Mouse (Mus musculus) thymus, adult 2 months (tissue): ENCODE results near the gene Tlr5. TPM values are rescaled to one million over a fixed set of nuclear protein-coding genes. Genes with fewer than 3 reads are reported as not detected.

Source experiments
- DNase-seq: peaks from one replicate; pipeline ENCODE4 v3.0.0; 2021
- H3K27ac ChIP-seq: fragments of 200-500 bp; 2 replicates; pipeline ENCODE4 v1.5.1; 2012; ENCODE audit warnings: low read length, control low read depth; ENCODE audit not compliant: control insufficient read depth, insufficient read depth
- H3K27me3 ChIP-seq: fragments of 200-500 bp; 2 replicates; pipeline ENCODE4 v1.6.1; 2012; ENCODE audit warnings: mild to moderate bottlenecking, low read length, moderate library complexity, mixed read lengths; ENCODE audit not compliant: control insufficient read depth, insufficient read depth
- H3K36me3 ChIP-seq: fragments of 200-500 bp; 2 replicates; pipeline ENCODE4 v1.6.1; 2012; ENCODE audit warnings: mild to moderate bottlenecking, low read length, moderate library complexity; ENCODE audit not compliant: control insufficient read depth, insufficient read depth
- H3K4me1 ChIP-seq: fragments of 200-500 bp; replicated peaks from 2 replicates; pipeline ENCODE4 v1.6.1; 2012; ENCODE audit warnings: low read length; ENCODE audit not compliant: control insufficient read depth, insufficient read depth
- H3K4me3 ChIP-seq: fragments of 200-500 bp; 2 replicates; pipeline ENCODE4 v1.5.1; 2012; ENCODE audit warnings: mild to moderate bottlenecking, low read length, control low read depth, moderate library complexity; ENCODE audit not compliant: control insufficient read depth, insufficient read depth
- CTCF ChIP-seq: fragments of 200-500 bp; IDR thresholded peaks from 2 replicates; pipeline ENCODE4 v1.5.1; 2012; ENCODE audit warnings: mild to moderate bottlenecking, control low read depth, low read length, moderate library complexity, borderline replicate concordance; ENCODE audit not compliant: control insufficient read depth, poor library complexity, insufficient read depth; ENCODE audit errors: extremely low read depth
- POLR2A ChIP-seq: fragments of 200-500 bp; IDR thresholded peaks from 2 replicates; pipeline ENCODE4 v1.6.1; 2012; ENCODE audit warnings: mild to moderate bottlenecking, low read length, control low read depth, moderate library complexity; ENCODE audit not compliant: control insufficient read depth, poor library complexity, insufficient read depth; ENCODE audit errors: extremely low read depth
- WGBS: fragments of 180-500 bp; shearing (Covaris S2); methylation state at CpG from one replicate; pipeline ENCODE4 v1.1.7; 2018; 5-methylcytosine and 5-hydroxymethylcytosine counted together
- polyA plus RNA-seq: library from polyadenylated mRNA; depleted of rRNA; stranded (reverse); fragments of >200 nt; gene quantifications from 2 replicates; pipeline ENCODE4 v1.2.3, GENCODE M21; 2012

The Tlr5 gene
- polyA plus RNA-seq, 1 experiment: 0.82 TPM

DNA sequence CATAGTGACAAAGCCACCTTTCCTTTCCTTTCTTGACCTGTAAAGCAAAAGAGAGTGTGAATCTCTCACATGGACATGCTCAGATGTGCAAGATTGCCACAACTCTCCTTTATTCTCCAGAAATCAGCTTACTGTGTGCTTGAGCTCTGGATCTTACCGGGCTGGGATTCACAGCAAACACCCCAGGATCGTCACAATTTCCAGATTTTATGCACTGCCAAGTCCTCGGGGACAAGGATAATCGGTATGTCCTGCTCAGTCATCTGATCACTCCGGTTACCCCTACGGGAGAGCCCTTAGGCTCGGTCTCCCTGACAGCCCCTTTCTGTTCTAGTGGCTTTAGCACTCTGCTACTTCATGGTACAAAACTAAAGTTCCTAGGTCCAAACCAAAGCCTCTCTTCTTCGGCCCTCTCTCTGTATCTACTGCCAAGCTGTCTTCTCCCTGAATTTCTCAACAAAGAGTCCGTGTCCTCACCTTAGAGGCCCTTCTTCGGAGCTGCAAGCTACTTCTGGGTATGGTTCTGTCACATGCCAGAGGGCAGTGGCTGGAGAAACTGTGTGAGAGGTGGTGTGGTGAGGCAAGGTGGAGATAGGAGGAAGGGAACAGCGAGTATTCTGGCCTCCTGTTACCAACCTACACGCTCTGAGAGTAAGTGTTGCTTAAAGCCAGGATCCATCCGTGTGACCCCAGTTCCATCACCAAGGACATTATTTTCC, 3.4 kb downstream of the Tlr5 start:
- H3K4me1 ChIP-seq: peaks cover 9% of the 10 kb centered on the region; the same call in 1 of the 2 replicates
- 94% methylated on average over 13 of the region's 13 CpGs for WGBS
- no peak overlapping the region for H3K4me3 ChIP-seq
- no peaks in the 10 kb centered on the region for H3K27me3 ChIP-seq
- no peak for DNase-seq
- TF ChIP-seq CTCF: no peak
- no peak for TF ChIP-seq POLR2A
- H3K27ac ChIP-seq: no peak overlapping the region
- H3K36me3 ChIP-seq: no peaks in the 10 kb centered on the region

DNA sequence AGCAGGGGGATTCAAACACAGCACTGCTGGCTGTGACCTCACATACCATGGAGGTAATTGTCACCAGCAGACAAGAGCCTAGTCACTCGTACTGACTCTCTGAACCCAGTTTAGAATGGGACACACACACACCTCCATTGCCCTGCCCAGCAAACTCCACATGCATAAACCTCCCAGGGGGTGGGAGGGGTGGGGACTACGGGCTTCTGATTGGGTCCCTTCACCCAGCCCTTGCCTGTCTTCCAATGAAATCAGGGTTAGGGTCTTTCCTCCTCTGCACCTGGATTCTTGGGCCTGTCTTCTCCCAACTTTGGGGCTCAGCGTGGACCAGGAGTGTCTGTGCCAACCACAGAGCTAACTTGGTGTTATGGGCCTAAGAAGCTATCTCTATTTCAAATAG, 4.2 kb downstream of the Tlr5 start:
- H3K36me3 ChIP-seq: no peaks in the 10 kb centered on the region
- WGBS: 93% methylated on average over 3 of the region's 3 CpGs
- no peaks in the 10 kb centered on the region for H3K27me3 ChIP-seq
- H3K27ac ChIP-seq: no peak overlapping the region
- no peak for TF ChIP-seq CTCF
- TF ChIP-seq POLR2A: no peak
- DNase-seq: no peak
- peaks cover 9% of the 10 kb centered on the region; the same call in 1 of the 2 replicates for H3K4me1 ChIP-seq
- no peak overlapping the region for H3K4me3 ChIP-seq

DNA sequence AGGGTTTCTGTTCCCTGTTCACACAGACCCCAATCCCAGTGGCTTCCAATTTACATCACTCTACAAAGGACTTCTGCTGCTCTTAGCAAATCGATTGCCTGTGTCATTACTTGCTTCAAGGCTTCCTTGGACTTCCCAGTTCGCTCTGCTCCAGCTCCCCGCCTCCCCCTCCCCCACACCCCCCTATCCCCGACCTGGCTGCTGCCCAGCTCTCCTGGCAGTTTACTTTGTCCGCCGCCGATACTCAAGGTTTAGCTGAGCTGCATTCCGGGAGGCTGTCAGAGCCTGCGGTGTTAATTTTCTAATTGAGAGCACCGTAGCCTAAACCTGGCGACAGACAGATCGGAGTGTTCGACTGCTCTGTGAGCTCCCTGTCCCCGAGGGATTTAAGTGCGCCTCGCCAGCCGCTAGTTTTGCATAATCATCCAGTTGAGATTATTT, 4.7 kb downstream of the Tlr5 start:
- H3K27me3 ChIP-seq: no peaks in the 10 kb centered on the region
- H3K27ac ChIP-seq: no peak overlapping the region
- H3K4me3 ChIP-seq: no peak overlapping the region
- WGBS: 37% methylated on average over 17 of the region's 17 CpGs
- no peak for DNase-seq
- H3K4me1 ChIP-seq: peaks cover 9% of the 10 kb centered on the region; the same call in 1 of the 2 replicates
- no peaks in the 10 kb centered on the region for H3K36me3 ChIP-seq
- no peak for TF ChIP-seq POLR2A

DNA sequence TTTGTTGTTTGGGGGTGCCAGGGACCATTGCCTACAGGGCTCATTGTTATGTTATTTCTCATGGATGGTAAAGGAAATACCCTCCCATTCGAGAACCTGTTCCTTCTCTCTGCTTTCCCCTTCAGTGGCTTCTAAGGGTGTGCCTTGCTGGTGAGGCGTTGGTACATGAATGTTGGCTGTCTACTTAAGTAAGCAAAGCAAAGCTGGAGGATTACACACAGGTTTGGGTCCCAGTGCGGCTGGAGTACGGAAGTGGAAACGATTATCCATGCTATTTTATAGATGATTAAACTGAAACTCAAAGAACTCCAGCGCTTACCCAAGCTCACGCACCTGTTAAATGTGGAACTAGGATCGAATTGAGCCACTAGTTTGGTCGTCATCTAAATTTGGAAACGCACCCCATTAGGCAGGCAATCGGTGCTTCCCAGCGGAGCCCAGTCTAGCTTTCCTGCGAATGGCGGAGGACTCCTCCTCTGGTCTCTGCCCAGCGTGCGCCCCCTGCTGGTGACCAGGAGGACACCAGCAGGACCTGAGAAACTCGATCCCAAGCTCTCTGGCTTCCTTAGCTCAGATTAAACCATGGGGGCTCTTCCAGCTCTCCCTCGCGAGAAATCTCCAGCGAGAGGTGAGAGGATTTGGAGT, 5.3 kb downstream of the Tlr5 start:
- Histone ChIP-seq H3K27me3 (no peaks in the 10 kb centered on the region), H3K36me3 (no peaks in the 10 kb centered on the region), H3K4me3 (peak overlapping the region; percentile 26; the same call in 1 of the 2 replicates), H3K27ac (no peak overlapping the region), H3K4me1 (peaks cover 4% of the 10 kb centered on the region; the same call in 1 of the 2 replicates)
- peak; percentile 79 for DNase-seq
- WGBS: 3% methylated on average over 20 of the region's 20 CpGs
- TF ChIP-seq POLR2A (no peak), CTCF (peak; percentile 99)

DNA sequence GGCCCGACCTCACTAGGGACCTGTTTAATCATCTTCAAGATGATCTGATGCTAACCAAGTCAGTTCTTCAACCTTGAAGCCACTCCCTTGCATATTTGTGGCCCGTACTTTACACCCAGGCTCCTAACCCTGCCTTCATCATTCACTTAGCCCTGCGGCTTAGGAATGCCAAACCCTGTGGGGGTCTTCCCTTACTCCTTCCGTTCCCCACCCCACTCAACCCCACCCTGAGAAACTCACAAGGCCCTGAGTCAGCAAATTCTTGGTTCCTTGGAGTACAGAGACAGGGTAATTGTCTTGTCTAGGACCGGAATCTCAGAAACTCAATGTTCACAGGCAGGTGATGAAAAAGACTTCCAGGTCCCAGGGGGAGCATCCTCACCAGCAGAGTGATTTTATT, 6.5 kb downstream of the Tlr5 start:
- no peak overlapping the region for H3K27ac ChIP-seq
- 92% methylated on average over 5 of the region's 5 CpGs for WGBS
- H3K4me1 ChIP-seq: no peaks in the 10 kb centered on the region
- no peak overlapping the region for H3K4me3 ChIP-seq
- DNase-seq: no peak
- H3K36me3 ChIP-seq: no peaks in the 10 kb centered on the region
- TF ChIP-seq POLR2A (no peak), CTCF (no peak)
- no peaks in the 10 kb centered on the region for H3K27me3 ChIP-seq

DNA sequence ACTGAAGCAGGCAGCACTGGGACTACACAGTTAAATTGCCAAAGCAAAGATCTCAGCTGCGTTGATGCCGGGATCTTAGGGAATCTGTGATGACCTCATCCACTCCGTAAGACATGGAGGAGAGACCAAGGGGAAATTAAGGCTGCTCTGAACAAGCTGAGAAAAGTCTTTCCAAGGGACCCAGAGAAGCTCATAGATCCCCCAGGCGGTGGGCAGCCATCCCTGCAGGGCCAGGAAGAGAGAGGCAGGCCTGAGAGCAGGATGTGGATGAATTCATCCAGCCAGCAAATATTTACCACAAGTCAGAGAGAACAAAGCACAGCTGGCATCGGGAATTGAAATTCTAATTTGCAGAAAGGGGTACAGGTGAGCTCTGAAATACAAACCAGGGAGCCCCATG, 8.7 kb downstream of the Tlr5 start:
- no peak for DNase-seq
- H3K4me1 ChIP-seq: no peaks in the 10 kb centered on the region
- 89% methylated on average over 5 of the region's 5 CpGs for WGBS
- H3K36me3 ChIP-seq: no peaks in the 10 kb centered on the region
- no peaks in the 10 kb centered on the region for H3K27me3 ChIP-seq
- TF ChIP-seq POLR2A: no peak
- TF ChIP-seq CTCF: no peak
- no peak overlapping the region for H3K4me3 ChIP-seq
- H3K27ac ChIP-seq: no peak overlapping the region

DNA sequence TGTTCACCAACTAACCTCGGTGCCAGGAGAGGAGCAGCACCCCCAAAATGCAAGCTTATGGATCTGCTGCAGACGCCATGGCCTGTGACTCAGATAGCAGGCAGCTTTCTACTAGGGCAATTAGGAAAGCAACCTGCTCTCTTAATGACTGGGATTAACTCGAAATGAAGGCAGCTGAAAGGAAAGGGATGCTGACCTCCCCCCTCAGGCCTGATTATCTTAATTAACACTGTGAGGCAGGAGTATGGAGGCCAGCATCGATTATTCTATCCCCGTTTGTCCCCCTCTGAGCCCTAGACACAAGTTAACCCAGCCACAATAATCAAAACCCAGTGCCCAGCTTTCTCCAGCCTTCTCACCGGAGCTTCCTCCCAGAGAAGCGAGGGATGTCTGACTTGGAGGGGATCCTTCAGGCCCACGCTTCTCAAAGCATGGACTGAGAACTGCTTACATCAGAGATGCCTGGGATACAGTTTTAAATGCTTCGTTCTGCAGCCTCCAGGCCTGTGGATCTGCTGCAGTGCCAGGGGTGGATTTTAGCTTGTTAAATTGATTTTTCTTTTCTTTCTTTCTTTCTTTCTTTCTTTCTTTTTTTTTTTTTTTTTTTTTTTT, 10.4 kb downstream of the Tlr5 start:
- no peak for DNase-seq
- H3K36me3 ChIP-seq: no peaks in the 10 kb centered on the region
- H3K27me3 ChIP-seq: no peaks in the 10 kb centered on the region
- TF ChIP-seq POLR2A (no peak), CTCF (no peak)
- no peak overlapping the region for H3K4me3 ChIP-seq
- H3K27ac ChIP-seq: no peak overlapping the region
- no peaks in the 10 kb centered on the region for H3K4me1 ChIP-seq
- 89% methylated on average over 9 of the region's 9 CpGs for WGBS
